Mouse (Mus musculus) liver, embryonic 14.5 days (tissue): ENCODE results near the gene Med17.
A peak's percentile ranks its signal among the peaks of the same experiment; 100 is the strongest.

Experiments used
- CTCF ChIP-seq: IDR thresholded peaks from 2 replicates; pipeline ENCODE4 v1.5.1; 2016; ENCODE audit warnings: antibody characterized with exemption, low read depth, control low read depth
- EP300 ChIP-seq: IDR thresholded peaks from 2 replicates; pipeline ENCODE4 v1.6.1; 2016; ENCODE audit warnings: antibody characterized with exemption, low read depth

DNA sequence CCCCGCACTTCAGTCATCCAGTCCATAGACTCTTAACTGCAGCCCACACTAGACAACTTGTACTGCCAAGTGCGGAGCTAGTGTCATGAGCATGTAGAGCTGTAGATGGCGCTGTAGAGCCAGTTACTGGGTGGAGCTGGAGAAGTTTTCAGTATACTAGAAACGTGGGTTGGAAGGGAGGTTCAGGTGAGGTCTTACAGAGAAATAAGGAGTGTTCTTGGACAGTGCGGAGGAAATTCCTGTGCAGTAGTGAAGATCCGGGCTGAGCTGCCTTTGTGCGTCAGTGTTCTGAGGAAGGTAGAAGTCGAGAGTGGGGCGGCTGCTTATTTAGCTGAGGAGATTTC lies 38.2 kb downstream of the Med17 start:
- peak; percentile 77 for TF ChIP-seq CTCF
- no peak for TF ChIP-seq EP300
